Mouse (Mus musculus): Measurements from ENCODE around the gene Ptgds. TPM values are rescaled to one million over a fixed set of nuclear protein-coding genes. Genes with fewer than 3 reads are reported as not detected.
A peak's percentile ranks its signal among the peaks of the same experiment; 100 is the strongest.

Ptgds gene
- polyA plus RNA-seq, 1 experiment from 2014 or later = not detected

- Histone ChIP-seq H3K36me3 (ENCODE audit: inconsistent target) (no peaks in the 10 kb centered on the region), H3K27ac (no peak overlapping the region), H3K4me3 (ENCODE audit: inconsistent target) (no peak overlapping the region), H3K79me2 (ENCODE audit: inconsistent target) (no peaks in the 10 kb centered on the region)
- 24% methylated on average over 10 of the region's 10 CpGs for WGBS (ENCODE audit: missing documents)
These were observed 3.8 kb downstream of the Ptgds start for GRCm38 (mm10) chr2:25465816-25466635.

DNA sequence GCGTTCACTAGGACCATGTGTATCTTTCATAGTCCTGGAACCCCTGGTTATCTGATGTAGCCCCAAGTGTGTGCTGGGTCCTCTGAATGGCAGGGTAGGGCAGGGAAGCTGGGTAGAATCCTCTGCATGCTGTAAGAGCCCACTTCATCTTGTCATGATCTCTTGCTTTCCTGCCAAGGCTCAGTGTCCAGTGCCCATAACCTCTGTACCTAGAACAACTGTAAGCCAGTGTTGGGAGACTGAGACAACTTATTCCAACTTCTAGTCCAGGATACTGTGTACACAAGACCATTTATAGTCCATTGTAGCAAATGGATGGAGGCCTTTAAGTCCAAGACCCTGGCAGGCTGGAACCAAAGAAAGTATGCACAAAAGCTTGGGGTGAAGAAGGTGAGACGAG, 4.6 kb downstream of the Ptgds start:
- Histone ChIP-seq H3K4me3 (ENCODE audit: inconsistent target) (no peak overlapping the region), H3K27ac (no peak overlapping the region), H3K36me3 (ENCODE audit: inconsistent target) (no peaks in the 10 kb centered on the region), H3K79me2 (ENCODE audit: inconsistent target) (no peaks in the 10 kb centered on the region)
- 67% methylated on average over 2 of the region's 2 CpGs for WGBS (ENCODE audit: missing documents)

DNA sequence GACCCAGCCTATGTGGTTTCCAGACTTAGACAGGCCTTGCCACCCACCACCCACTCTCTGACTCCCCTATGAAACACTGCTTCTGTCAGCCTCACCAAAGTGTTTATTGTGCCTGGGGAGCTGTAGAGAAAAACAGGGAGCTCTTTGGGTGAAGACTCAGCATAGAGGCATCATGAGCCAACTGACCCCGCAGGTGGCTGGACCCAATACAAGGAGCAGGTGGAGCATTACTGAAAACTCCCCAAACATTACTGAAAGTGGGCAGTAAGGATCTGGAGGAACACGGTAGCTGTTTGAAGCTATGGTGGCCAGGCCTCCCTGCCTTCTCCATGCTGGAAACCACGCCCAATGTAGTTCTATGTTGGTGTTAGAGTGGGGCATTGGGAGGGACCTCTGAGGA, 6.2 kb downstream of the Ptgds start:
- Histone ChIP-seq H3K4me3 (ENCODE audit: inconsistent target) (no peak overlapping the region), H3K27ac (no peak overlapping the region), H3K36me3 (ENCODE audit: inconsistent target) (no peaks in the 10 kb centered on the region), H3K79me2 (ENCODE audit: inconsistent target) (no peaks in the 10 kb centered on the region)
- WGBS (ENCODE audit: missing documents) = 90% methylated on average over 3 of the region's 3 CpGs

DNA sequence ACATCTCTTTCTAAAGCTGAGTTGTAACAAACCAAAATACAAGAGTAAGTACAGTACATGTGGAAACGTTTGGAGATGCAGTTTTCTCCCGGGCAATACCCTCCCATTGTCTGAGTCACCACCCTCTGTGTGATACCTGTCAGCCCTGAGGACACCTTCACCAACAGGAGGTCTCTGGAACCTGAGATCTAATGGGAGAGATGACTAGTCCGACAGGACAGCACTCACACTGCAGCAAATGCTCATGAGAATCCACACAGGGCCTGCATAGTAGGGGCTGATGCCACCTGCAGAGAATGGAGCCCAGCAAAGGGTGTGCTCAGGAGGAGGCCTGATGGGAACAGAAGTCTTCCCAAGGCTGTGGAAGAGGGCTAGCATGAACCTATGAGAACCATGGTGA, 8.4 kb downstream of the Ptgds start:
- Histone ChIP-seq H3K4me3 (ENCODE audit: inconsistent target) (peak overlapping the region; percentile 69; the same call in 1 of the 2 replicates), H3K79me2 (ENCODE audit: inconsistent target) (no peaks in the 10 kb centered on the region), H3K27ac (peak overlapping the region; percentile 61), H3K36me3 (ENCODE audit: inconsistent target) (no peaks in the 10 kb centered on the region)
- WGBS (ENCODE audit: missing documents) = 25% methylated on average over 3 of the region's 3 CpGs

DNA sequence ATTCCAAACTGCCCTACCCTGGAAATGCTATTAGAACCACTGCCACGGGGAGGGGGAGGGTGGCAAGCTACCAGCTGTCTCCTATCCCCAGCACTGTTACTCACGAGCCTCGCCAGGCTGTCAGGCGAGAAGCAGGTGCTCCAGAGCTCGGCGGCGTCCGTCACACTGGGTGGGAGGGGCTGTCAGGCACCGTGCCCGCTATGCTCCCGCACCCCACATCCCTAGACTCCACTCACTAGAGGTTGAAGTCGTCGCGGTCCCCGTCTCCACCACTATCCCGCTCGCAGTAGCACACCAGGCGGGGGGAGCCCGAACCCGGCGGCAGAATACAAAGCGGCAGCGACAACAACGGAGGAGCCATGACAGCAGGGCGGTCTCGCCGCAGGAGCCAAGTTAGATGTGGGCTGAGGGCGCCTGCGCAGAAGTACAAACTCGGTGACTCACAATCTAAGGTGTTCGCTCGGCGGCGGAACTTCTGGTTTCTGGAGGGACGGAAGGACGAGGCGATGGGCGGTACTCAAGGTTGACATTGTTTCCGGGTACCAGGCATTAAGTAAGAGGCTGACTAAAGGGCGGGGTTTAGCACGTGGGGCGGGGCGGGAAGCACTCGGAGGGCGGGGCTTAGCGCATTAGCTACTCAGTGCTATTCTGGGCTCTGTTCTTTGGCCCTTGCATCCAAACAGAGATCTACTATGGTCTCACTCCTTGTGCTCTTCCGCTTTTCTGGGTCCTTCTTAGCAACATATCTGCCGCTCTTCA, 9.1 kb downstream of the Ptgds start, which contains the start of gene Paxx:
Gene Paxx (minus strand): TSS at position 544 of the 759 bp plus-strand sequence.
- peak within 1 kb of the TSS; percentile 69 for H3K4me3 ChIP-seq (ENCODE audit: inconsistent target)
- H3K36me3 ChIP-seq (ENCODE audit: inconsistent target) = no peaks in the 10 kb centered on the region
- under 1% methylated on average over 48 of the region's 48 CpGs for WGBS (ENCODE audit: missing documents)

DNA sequence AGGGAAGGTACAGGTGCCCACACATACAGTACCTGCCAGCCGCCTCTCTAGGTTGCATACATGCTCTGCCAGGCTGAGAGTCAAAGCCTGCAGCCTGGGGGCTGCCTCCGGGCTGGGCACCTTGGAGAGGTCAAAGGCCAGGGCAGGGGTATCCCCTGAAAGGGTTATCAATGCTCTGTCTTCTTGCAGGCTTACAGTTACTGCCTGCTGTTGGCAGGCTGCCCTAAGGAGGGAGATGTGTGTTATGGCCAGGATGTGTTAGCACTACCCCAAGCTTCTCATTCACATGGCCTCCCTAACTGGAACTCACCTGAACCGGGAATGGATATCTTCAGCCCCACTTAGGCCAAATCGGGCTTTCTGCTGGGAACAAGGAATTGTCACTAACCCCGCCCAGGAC, 9.7 kb downstream of the Ptgds start:
- H3K27ac ChIP-seq = peak overlapping the region; percentile 61
- H3K79me2 ChIP-seq (ENCODE audit: inconsistent target) = no peaks in the 10 kb centered on the region
- WGBS (ENCODE audit: missing documents) = 34% methylated on average over 5 of the region's 5 CpGs
- no peaks in the 10 kb centered on the region for H3K36me3 ChIP-seq (ENCODE audit: inconsistent target)
- H3K4me3 ChIP-seq (ENCODE audit: inconsistent target) = peak overlapping the region; percentile 69

More for the DNA sequence above, 9.1 kb downstream of the Ptgds start, which contains the start of gene Paxx:
- peak within 1 kb of the TSS; percentile 61 for H3K27ac ChIP-seq
- H3K79me2 ChIP-seq (ENCODE audit: inconsistent target) = no peaks in the 10 kb centered on the region

- WGBS (ENCODE audit: missing documents) = 86% methylated on average over 5 of the region's 5 CpGs
- H3K36me3 ChIP-seq (ENCODE audit: inconsistent target) = no peaks in the 10 kb centered on the region
- no peak overlapping the region for H3K4me3 ChIP-seq (ENCODE audit: inconsistent target)
- H3K27ac ChIP-seq = no peak overlapping the region
- no peaks in the 10 kb centered on the region for H3K79me2 ChIP-seq (ENCODE audit: inconsistent target)
These were observed 10.9 kb downstream of the Ptgds start for GRCm38 (mm10) chr2:25458911-25459310.

DNA sequence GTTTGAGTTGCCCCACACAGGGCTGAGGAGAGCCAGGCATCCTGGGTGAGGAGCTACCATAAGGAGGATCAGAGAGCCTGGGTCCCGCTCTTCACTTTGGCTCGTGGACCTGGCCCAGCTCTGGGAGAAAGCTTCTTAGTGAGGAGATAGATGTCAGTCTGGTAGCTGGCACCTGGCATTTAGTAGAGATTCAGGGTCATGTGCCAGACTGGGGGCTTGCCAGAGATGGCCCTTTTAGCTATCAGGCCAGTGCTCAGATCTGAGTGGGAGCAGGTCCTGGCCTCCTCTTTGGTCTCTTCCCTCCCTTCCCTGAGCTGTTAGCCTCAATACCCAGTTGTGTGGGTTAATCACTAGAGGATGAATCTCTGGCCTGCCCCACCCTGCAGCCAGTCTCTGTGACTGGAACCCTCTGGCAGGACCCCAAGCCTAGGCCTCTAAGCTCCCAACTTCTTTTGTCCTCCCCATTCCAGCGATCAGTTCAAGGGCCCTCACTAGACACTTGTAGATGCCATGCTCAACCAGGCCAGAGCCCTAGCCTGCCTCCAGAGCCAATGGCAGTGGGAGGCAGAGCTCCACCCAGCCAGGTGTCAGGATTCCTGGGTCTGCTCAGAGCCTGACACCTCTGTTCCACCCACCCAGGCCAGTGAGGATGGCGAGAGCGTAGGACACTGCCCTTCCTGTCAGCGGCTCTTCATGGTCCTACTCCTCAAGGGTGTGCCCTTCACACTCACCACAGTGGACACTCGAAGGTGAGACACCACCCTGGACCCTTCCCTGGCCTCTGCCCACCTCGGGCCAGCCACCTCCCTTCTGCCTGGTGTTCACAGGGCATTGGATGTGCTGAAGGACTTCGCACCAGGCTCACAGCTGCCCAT, 12.6 kb downstream of the Ptgds start:
- WGBS (ENCODE audit: missing documents) = 97% methylated on average over 9 of the region's 9 CpGs
- Histone ChIP-seq H3K4me3 (ENCODE audit: inconsistent target) (no peak overlapping the region), H3K79me2 (ENCODE audit: inconsistent target) (no peaks in the 10 kb centered on the region), H3K36me3 (ENCODE audit: inconsistent target) (no peaks in the 10 kb centered on the region), H3K27ac (no peak overlapping the region)

DNA sequence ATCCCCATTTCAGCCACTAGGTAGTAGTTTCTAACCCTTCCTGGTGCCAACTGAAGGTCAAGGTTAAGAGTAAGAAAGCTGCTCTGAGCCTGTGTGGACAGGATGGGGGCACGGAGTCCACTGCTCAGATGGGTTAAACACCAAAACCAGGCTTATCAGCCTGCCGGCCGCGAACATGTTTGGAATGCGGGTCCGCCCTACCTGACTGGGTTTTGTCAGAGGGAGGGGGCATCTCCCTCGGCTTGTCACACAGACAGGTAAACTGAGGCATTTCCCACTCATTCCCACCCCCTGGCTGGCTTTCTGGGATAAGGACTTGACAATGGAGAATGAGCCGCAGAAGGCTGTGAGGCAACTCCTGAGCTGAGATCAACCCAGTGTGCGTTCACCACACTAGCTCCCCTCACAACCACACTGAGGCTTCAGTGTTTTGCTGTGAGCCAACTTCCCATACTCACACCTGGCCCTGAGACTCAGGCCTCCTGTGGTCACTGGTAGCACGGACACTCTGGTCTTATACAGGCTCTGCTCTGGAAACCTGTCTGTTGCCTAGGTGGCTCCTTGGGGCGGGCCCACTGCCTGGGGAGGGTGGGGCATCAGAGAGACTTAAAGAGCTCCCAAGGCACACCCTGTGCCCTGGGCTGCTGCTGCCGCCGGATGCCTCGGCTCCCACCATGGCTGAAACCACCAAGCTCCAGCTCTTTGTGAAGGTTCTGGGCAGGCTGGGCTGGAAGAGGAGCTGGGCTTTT, 13.5 kb downstream of the Ptgds start, which contains the start of gene Clic3:
Gene Clic3 (plus strand): TSS at position 634 of the 749 bp plus-strand sequence.
- 89% methylated on average over 14 of the region's 14 CpGs for WGBS (ENCODE audit: missing documents)
- Histone ChIP-seq H3K27ac (no peak within 1 kb of the TSS), H3K36me3 (ENCODE audit: inconsistent target) (no peaks in the 10 kb centered on the region), H3K4me3 (ENCODE audit: inconsistent target) (no peak within 1 kb of the TSS), H3K79me2 (ENCODE audit: inconsistent target) (no peaks in the 10 kb centered on the region)

GRCm38 (mm10) chr2:25452951-25453350, 16.9 kb downstream of the Ptgds start:
- no peaks in the 10 kb centered on the region for H3K36me3 ChIP-seq (ENCODE audit: inconsistent target)
- H3K79me2 ChIP-seq (ENCODE audit: inconsistent target) = no peaks in the 10 kb centered on the region
- no peak overlapping the region for H3K27ac ChIP-seq
- WGBS (ENCODE audit: missing documents) = 100% methylated on average over 1 of the region's 1 CpGs
- no peak overlapping the region for H3K4me3 ChIP-seq (ENCODE audit: inconsistent target)

DNA sequence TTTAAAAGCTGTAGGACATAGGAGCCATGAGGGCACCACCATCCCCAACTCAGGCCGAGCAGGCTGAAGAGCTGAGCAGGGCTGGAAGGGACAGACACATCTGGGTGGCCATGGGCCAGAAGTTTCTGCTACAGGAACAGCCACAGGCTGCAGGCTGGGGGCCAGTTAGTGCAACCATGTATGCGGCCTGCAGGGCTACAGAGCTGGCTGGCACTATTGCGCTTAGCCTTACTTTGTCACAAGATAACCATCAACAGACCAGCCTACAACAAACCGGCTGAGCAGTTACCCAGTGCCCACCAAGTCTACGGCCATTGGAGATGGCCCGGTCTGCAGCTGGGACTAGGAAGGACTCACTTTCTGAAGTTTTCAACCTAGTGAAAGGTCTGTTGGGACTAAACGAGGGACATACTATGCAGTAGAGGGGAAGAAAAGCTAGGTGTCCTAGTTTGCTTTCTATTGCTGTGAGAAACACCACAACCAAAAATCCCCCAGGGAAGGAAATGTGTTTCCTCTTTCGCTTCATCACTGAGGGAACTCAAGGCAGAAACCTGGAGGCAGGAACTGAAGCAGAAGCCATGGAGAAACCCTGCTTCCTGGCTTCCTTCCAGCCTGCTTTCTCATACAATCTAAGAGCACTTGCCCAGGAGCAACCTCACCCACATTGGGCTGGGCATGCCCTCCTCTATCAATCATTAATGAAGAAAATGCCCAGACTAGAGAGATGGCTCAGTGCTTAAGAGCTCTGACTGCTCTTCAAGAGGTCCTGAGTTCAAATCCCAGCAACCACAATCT, 18.8 kb downstream of the Ptgds start:
- H3K27ac ChIP-seq = no peak overlapping the region
- H3K36me3 ChIP-seq (ENCODE audit: inconsistent target) = no peaks in the 10 kb centered on the region
- 35% methylated on average over 8 of the region's 8 CpGs for WGBS (ENCODE audit: missing documents)
- H3K4me3 ChIP-seq (ENCODE audit: inconsistent target) = no peak overlapping the region
- H3K79me2 ChIP-seq (ENCODE audit: inconsistent target) = no peaks in the 10 kb centered on the region

DNA sequence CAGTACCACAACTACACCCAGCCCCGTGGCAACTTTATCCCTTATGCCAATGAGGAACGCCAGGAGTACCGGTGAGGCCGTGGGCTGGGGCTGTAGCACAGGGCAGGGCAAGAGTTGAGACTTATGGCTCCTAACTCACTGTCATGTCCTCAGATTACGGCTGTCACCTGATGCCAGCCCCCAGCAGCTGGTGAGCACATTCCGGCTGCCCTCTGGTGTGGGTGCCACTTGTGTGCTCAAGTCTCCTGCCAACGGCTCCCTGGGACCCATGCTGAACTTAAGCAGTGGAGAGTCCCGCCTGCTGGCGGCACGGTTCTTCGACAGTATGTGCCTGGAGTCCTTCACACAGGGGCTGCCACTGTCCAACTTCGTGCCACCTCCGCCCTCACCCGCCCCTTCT, 27.2 kb downstream of the Ptgds start:
- Histone ChIP-seq H3K36me3 (ENCODE audit: inconsistent target) (peaks cover 17% of the 10 kb centered on the region; the same call in 1 of the 2 replicates), H3K27ac (no peak overlapping the region), H3K4me3 (ENCODE audit: inconsistent target) (no peak overlapping the region), H3K79me2 (ENCODE audit: inconsistent target) (no peaks in the 10 kb centered on the region)
- 93% methylated on average over 12 of the region's 14 CpGs for WGBS (ENCODE audit: missing documents)

- Histone ChIP-seq H3K4me3 (ENCODE audit: inconsistent target) (no peak overlapping the region), H3K27ac (no peak overlapping the region), H3K79me2 (ENCODE audit: inconsistent target) (no peaks in the 10 kb centered on the region), H3K36me3 (ENCODE audit: inconsistent target) (peaks cover 17% of the 10 kb centered on the region; the same call in 1 of the 2 replicates)
- WGBS (ENCODE audit: missing documents) = 96% methylated on average over 18 of the region's 20 CpGs
These were observed 28.8 kb downstream of the Ptgds start for GRCm38 (mm10) chr2:25441067-25441466.
